Mouse (Mus musculus): ENCODE results near the gene Degs2. TPM values are rescaled to one million over a fixed set of nuclear protein-coding genes. Genes with fewer than 3 reads are reported as not detected.

Gene Degs2
- polyA plus RNA-seq, 1 experiment, result not detected

DNA sequence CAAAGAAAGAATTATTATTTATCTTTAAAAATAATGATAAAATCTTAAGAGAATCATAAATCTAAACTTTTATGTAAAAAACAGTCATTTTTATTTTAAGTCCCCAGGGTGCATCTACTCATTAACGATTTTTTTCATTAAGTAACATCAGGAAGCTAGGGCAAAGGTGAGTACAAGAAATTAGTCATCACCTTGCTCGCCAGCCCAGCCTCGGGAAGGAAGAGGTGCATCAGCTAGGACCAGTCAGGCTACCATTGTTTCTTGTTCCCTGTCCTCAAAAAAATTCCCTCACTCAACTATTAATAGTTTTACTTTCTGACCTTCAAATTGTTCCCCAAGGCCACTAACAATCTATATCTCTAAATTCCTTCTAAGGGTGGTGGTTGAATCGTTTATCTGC, 23.7 kb downstream of the Degs2 start:
- no peak for TF ChIP-seq GATA1 (IDR thresholded peaks at IDR 0.05; ENCODE audit: low read length)

GRCm38 (mm10) chr12:108677116-108677515, 25.0 kb downstream of the Degs2 start:
- TF ChIP-seq GATA1 (IDR thresholded peaks at IDR 0.05; ENCODE audit: low read length), result no peak

DNA sequence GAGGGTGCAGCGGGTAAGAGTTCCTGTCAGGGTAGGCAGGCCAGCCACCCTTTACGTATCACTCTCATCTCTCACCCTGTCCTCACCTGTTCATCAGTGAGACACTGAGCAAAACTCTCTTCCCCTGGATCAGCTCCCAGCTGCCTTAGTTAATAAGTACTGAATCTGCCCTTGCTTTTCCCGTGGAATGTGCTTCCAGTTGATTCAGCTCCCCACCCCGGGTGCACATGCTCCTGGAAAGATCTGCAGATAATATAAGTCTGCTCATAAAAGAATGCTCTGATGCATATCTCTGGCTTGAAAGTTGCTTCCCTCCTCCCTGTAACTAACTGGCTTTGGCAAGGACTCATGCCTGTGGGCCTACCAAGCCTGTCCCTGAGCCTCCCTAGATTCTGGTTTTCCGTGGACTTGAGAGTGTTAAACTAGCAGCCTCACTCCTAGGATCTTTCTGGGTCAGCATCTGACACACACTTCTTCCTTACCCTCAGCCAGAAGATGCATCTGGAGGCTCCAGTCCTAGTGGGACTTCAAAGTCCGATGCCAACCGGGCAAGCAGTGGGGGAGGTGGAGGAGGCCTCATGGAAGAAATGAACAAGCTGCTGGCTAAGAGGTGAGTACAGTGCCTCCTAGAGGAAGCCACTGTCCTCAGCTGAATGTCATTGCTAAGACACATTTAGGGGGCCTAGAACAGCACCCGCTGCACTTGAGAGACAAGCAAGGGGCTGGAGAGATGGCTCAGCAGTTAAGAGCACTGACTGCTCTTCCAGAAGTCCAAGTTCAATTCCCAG, 26.3 kb downstream of the Degs2 start:
- no peak for TF ChIP-seq GATA1 (IDR thresholded peaks at IDR 0.05; ENCODE audit: low read length)

GRCm38 (mm10) chr12:108674916-108675315, 27.2 kb downstream of the Degs2 start:
- TF ChIP-seq GATA1 (IDR thresholded peaks at IDR 0.05; ENCODE audit: low read length), result no peak

- TF ChIP-seq GATA1 (IDR thresholded peaks at IDR 0.05; ENCODE audit: low read length), result no peak
These were observed 27.6 kb downstream of the Degs2 start for GRCm38 (mm10) chr12:108674502-108674901.

- TF ChIP-seq GATA1 (IDR thresholded peaks at IDR 0.05; ENCODE audit: low read length), result no peak
These were observed 28.6 kb downstream of the Degs2 start for GRCm38 (mm10) chr12:108673546-108673945.

DNA sequence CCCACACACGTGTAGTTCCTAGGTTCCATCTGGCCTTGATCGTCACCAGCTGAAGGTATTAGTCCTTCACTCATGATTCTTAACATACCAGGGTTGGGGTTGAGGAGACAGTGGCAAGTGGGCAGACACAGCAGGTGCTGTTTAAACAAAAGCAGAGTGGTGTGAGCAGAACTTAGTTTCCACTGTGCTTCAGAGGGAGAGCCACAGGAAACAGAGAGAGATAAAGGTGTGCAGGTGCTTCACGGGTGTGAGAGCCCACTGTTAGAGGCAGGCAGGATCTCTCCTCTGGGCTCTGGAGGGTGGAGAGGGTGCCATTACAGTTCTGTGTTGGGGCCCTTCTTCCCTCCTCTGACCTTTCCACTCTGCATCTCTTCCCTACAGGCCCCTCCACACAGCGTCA, 29.2 kb downstream of the Degs2 start:
- TF ChIP-seq GATA1 (IDR thresholded peaks at IDR 0.05; ENCODE audit: low read length), result no peak

DNA sequence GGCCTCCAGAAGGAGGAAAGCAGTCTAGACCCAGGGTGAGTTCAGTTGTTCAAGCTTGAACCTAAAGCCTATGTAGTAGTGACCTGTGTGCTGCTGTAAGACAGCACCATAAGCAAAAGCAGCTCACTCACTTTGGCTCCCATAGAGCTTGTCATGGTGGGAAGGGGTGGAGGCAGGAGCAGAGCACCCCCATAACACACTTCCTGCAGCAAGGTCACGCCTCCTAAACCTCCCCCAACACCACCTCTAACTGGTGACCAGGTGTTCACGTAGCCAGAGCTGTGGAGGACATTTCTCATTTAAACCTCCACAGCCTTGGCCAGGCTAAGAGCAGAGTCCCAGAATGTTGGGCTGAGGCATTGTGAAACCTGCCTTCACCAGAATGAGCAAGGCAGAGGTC, 30.6 kb downstream of the Degs2 start:
- no peak for TF ChIP-seq GATA1 (IDR thresholded peaks at IDR 0.05; ENCODE audit: low read length)

GRCm38 (mm10) chr12:108668606-108669235, 33.4 kb downstream of the Degs2 start:
- TF ChIP-seq GATA1 (IDR thresholded peaks at IDR 0.05; ENCODE audit: low read length), result no peak

- TF ChIP-seq GATA1 (IDR thresholded peaks at IDR 0.05; ENCODE audit: low read length), result no peak
These were observed 44.8 kb downstream of the Degs2 start for GRCm38 (mm10) chr12:108657350-108657749.

DNA sequence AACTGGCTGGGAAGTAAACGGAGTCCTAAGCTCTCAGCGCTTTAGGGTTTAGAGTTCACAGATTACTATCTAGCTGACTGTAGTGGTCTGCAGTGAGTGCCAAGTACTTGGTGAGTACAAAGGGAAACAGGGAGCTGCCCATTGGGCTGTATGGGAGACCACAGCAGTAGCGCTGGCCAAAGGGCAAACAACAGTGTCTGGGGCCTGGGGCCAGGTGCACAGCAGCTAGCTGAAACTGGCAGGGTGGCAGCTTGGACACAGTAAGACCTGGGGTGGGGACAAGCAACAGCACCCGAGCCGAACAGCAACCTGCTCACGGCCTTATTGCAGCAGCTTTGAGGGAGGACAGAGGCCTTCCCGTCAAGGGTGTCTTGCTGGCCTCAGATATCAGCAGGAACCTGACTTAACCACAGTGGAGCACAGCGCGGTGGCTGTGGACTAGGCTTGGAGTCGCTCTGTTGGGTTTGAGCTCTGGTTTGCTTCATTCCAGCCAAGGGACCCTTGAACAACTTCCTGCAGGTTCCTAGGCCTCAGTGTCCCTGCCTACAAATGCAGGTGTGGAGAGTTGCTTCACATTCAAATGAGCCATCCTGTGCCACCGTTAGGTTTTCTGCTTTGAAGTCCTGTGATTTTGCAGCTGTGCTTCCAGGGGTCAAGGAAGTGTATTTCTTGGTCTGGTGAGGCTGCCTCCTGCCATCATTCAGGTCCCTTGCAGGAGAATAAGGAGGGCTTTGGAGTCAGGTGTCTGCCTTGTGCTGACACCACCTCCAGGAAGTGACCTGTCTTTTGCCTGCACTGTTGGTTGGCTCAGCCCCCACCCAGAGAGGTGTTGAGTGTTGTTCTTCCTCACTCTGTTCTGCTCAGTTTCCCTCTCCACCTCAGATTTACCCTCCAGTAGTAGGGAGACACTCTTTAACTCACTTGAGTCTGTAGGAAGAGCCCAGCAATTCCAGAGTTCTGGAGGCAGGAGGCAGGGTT, 48.5 kb downstream of the Degs2 start:
- TF ChIP-seq GATA1 (IDR thresholded peaks at IDR 0.05; ENCODE audit: low read length), result no peak

DNA sequence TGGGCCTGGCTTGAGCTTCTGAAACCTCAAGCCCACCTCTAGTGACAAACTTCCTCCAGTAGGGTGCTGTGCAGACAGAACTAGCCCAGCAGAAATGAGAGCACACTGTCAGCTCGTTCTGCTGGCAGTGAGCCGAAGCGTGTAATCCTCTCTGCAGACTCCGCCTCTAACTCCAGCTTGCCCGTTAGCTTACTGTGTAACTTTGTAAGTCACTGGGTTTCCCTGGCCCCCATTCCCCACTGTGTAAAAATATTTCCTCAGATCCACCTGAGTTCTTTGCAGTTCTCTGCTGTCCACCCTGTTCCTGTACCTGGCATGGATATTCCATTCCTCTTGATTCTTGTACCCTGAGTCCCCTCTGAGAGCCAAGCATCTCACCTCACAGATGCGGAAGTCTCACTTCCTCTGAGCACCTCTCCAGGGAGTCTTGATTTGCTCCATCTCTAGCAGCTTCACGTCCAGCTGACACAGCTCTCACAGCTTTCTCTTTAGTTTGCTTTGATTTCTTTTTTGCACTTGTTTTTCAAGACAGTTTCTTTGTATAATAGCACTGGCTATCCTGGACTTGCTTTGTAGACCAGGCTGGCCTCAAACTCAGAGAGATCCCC, 51.0 kb downstream of the Degs2 start:
- TF ChIP-seq GATA1 (IDR thresholded peaks at IDR 0.05; ENCODE audit: low read length), result no peak

DNA sequence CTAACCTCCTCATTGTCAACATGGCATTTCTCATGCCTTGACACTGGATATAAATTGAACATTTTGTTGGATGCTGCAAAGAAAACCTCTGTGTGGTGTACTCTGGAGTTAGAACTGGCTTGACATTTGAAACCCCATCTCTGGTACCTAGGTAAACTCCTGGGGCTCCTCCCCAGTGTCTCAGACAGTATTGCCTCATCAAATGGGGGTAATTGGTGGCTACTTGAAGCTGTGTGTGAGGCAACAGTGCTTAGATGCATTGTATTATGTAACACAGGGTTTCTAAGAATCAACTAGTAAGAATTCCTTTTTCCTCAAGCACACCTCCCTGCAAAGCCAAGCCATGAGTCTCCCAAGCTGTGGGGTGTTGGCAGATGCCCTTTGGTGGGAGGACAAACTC, 54.3 kb downstream of the Degs2 start:
- TF ChIP-seq GATA1 (IDR thresholded peaks at IDR 0.05; ENCODE audit: low read length), result no peak

- TF ChIP-seq GATA1 (IDR thresholded peaks at IDR 0.05; ENCODE audit: low read length), result no peak
These were observed 55.9 kb downstream of the Degs2 start for GRCm38 (mm10) chr12:108646234-108646633.

GRCm38 (mm10) chr12:108642019-108642418, 60.1 kb downstream of the Degs2 start:
- no peak for TF ChIP-seq GATA1 (IDR thresholded peaks at IDR 0.05; ENCODE audit: low read length)
